Mouse (Mus musculus) heart, embryonic 12.5 days (tissue): ENCODE measurements at regions not wholly inside any gene's neighbourhood (a gene's known extent, or its start where the extent isn't known, plus 50 kb on each side); places are given as distances from the start of the nearest gene placed in this dataset.
"Not testable (repeated sequence)": the region's sequence is repeated elsewhere in the genome, so short reads cannot be mapped to it uniquely, and the experiment has no call there.

ENCODE experiments used
- ATAC-seq: fragments of 200-750 bp; cut with Nextera tagmentation; 2 replicates; pipeline ENCODE4 v1.8.0; 2017; ENCODE audit warnings: moderate TSS enrichment, moderate library complexity; ENCODE audit not compliant: insufficient number of reproducible peaks, low FRiP score
- H3K27ac ChIP-seq: fragments of 300-500 bp; sonication (generic); 2 replicates; pipeline ENCODE4 v1.5.1; 2016; ENCODE audit warnings: mild to moderate bottlenecking, moderate library complexity; ENCODE audit not compliant: poor library complexity, severe bottlenecking
- H3K27me3 ChIP-seq: fragments of 300-500 bp; sonication (generic); replicated peaks from 2 replicates; pipeline ENCODE4 v1.6.1; 2016; ENCODE audit warnings: mild to moderate bottlenecking, moderate library complexity
- H3K36me3 ChIP-seq: fragments of 300-500 bp; sonication (generic); 2 replicates; pipeline ENCODE4 v1.6.1; 2016; ENCODE audit warnings: mild to moderate bottlenecking, moderate library complexity
- H3K4me1 ChIP-seq: fragments of 300-500 bp; sonication (generic); replicated peaks from 2 replicates; pipeline ENCODE4 v1.6.1; 2016; ENCODE audit warnings: mild to moderate bottlenecking
- H3K4me2 ChIP-seq: fragments of 300-500 bp; sonication (generic); 2 replicates; pipeline ENCODE4 v1.6.1; 2016; ENCODE audit warnings: mild to moderate bottlenecking, moderate library complexity
- H3K4me3 ChIP-seq: fragments of 300-500 bp; sonication (generic); 2 replicates; pipeline ENCODE4 v1.5.1; 2016; ENCODE audit warnings: mild to moderate bottlenecking
- H3K9ac ChIP-seq: fragments of 300-500 bp; sonication (generic); 2 replicates; pipeline ENCODE4 v1.6.1; 2016; ENCODE audit warnings: mild to moderate bottlenecking, moderate library complexity
- H3K9me3 ChIP-seq: fragments of 300-500 bp; sonication (generic); replicated peaks from 2 replicates; pipeline ENCODE4 v1.6.1; 2016; ENCODE audit warnings: mild to moderate bottlenecking, moderate library complexity
- WGBS: fragments of 180-500 bp; shearing (Covaris S2); methylation state at CpG from one replicate; pipeline ENCODE4 v1.1.7; 2016; 5-methylcytosine and 5-hydroxymethylcytosine counted together

DNA sequence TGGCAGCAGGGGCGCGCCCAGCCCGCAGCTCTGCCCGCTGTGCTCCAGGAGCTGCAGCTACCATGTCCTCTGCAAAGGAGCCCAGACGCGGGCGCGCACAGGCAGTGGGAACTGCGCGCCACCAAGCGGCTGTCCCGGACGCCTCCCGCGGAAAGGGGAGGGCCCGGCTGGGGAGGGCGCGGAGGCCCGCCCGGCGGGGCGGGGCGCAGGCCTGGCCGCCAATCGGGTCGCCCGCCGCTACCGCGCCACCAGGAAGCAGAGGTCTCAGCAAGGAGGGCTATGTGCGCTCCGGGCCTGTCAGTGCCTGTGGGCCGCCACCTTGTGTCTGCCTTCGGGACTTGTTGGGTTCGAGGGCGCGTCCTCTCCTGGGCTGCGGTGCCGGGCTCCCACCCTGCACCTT, 367.0 kb upstream of the Ywhaq start:
- H3K27me3 ChIP-seq, result not testable (repeated sequence)
- peak overlapping the region; percentile 62 for H3K9ac ChIP-seq
- WGBS, result 3% methylated on average over 29 of the region's 39 CpGs

DNA sequence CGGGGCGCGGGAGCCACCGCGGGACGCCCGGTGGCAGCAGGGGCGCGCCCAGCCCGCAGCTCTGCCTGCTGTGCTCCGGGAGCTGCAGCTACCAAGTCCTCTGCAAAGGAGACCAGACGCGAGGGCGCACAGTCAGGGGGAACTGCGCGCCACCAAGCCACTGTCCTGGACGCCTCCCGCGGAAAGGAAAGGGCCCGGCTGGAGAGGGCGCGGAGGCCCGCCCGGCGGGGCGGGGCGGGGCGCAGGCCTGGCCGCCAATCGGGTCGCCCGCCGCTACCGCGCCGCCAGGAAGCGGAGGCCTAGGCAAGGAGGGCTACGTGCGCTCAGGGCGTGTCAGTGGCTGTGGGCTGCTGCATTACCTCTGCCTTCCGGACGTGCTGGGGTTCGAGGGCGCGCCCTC, 361.3 kb upstream of the Ywhaq start:
- H3K9me3 ChIP-seq, H3K36me3 ChIP-seq, H3K4me1 ChIP-seq, H3K27me3 ChIP-seq, ATAC-seq, H3K27ac ChIP-seq: not testable (repeated sequence)
- Histone ChIP-seq H3K9ac (peak overlapping the region; percentile 58; the same call in 1 of the 2 replicates), H3K4me3 (peak overlapping the region; percentile 50), H3K4me2 (peak overlapping the region; percentile 66)
- 3% methylated on average over 42 of the region's 45 CpGs for WGBS

More for the DNA sequence above, 367.0 kb upstream of the Ywhaq start:
- Histone ChIP-seq H3K4me3 (peak overlapping the region; percentile 57), H3K4me2 (peak overlapping the region; percentile 69)
- H3K36me3 ChIP-seq, H3K27ac ChIP-seq, H3K9me3 ChIP-seq, H3K4me1 ChIP-seq: not testable (repeated sequence)
- peak; percentile 74; the same call in 1 of the 2 replicates for ATAC-seq

DNA sequence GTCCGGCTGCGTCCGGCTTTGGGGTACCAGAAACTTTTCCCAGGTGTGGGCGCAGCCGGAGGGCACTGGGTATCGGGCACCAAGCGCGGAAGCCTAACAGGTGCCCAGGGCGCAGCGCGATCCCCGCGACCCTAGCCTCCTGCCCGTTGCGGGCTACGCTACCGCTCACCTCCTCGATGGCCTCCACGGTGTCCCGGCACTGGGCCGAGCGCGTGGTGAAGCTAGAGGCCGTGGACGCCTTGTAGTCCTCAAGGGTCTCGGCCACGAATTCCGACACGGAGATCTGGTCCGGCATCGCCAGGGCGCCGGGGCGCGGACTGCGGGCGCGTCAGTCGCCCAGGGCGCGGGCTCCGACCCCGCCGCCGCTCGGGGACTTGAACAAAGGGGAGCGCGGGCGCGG, 360.9 kb upstream of the Ywhaq start:
- H3K27ac ChIP-seq, H3K27me3 ChIP-seq, H3K4me1 ChIP-seq, ATAC-seq, H3K9me3 ChIP-seq, H3K36me3 ChIP-seq: not testable (repeated sequence)
- WGBS, result 17% methylated on average over 46 of the region's 50 CpGs
- Histone ChIP-seq H3K4me2 (peak overlapping the region; percentile 66), H3K9ac (peak overlapping the region; percentile 58; the same call in 1 of the 2 replicates), H3K4me3 (peak overlapping the region; percentile 50)

DNA sequence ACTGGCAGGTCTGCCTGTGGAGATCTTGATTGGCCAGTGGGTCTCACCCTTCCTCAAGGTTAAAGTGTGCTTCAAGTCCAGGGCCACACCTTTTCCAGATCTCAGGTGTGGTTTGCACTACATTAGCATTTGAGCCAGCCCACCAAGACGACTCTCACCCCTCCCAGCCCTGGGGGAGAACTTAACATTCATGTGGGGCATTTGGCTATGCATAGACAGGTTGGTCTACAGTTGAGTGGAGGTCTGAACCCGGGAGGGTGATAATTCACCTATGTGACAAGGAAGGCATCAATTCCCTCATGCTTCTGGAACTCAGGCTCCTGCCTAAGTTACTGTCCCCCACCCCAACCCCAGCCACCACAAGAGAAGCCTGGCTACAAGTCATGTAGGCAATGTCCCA, 350.3 kb upstream of the Ywhaq start:
- H3K27ac ChIP-seq, ATAC-seq, H3K9me3 ChIP-seq, H3K4me2 ChIP-seq, H3K9ac ChIP-seq, H3K36me3 ChIP-seq, H3K4me1 ChIP-seq, H3K27me3 ChIP-seq, H3K4me3 ChIP-seq: not testable (repeated sequence)
- 74% methylated on average over 2 of the region's 2 CpGs for WGBS
